Mouse (Mus musculus) heart, embryonic 12.5 days (tissue): ENCODE results near the gene Pax7. TPM values are rescaled to one million over a fixed set of nuclear protein-coding genes. Genes with fewer than 3 reads are reported as not detected.

Experiments used
- ATAC-seq: fragments of 200-750 bp; cut with Nextera tagmentation; 2 replicates; pipeline ENCODE4 v1.8.0; 2017; ENCODE audit warnings: moderate TSS enrichment, moderate library complexity; ENCODE audit not compliant: insufficient number of reproducible peaks, low FRiP score
- H3K27ac ChIP-seq: fragments of 300-500 bp; sonication (generic); 2 replicates; pipeline ENCODE4 v1.5.1; 2016; ENCODE audit warnings: mild to moderate bottlenecking, moderate library complexity; ENCODE audit not compliant: poor library complexity, severe bottlenecking
- H3K27me3 ChIP-seq: fragments of 300-500 bp; sonication (generic); replicated peaks from 2 replicates; pipeline ENCODE4 v1.6.1; 2016; ENCODE audit warnings: mild to moderate bottlenecking, moderate library complexity
- H3K36me3 ChIP-seq: fragments of 300-500 bp; sonication (generic); 2 replicates; pipeline ENCODE4 v1.6.1; 2016; ENCODE audit warnings: mild to moderate bottlenecking, moderate library complexity
- H3K4me1 ChIP-seq: fragments of 300-500 bp; sonication (generic); replicated peaks from 2 replicates; pipeline ENCODE4 v1.6.1; 2016; ENCODE audit warnings: mild to moderate bottlenecking
- H3K4me2 ChIP-seq: fragments of 300-500 bp; sonication (generic); 2 replicates; pipeline ENCODE4 v1.6.1; 2016; ENCODE audit warnings: mild to moderate bottlenecking, moderate library complexity
- H3K4me3 ChIP-seq: fragments of 300-500 bp; sonication (generic); 2 replicates; pipeline ENCODE4 v1.5.1; 2016; ENCODE audit warnings: mild to moderate bottlenecking
- H3K9ac ChIP-seq: fragments of 300-500 bp; sonication (generic); 2 replicates; pipeline ENCODE4 v1.6.1; 2016; ENCODE audit warnings: mild to moderate bottlenecking, moderate library complexity
- H3K9me3 ChIP-seq: fragments of 300-500 bp; sonication (generic); replicated peaks from 2 replicates; pipeline ENCODE4 v1.6.1; 2016; ENCODE audit warnings: mild to moderate bottlenecking, moderate library complexity
- WGBS: fragments of 180-500 bp; shearing (Covaris S2); methylation state at CpG from one replicate; pipeline ENCODE4 v1.1.7; 2016; 5-methylcytosine and 5-hydroxymethylcytosine counted together
- polyA plus RNA-seq: library from polyadenylated mRNA; unstranded; fragments of >200 nt; fragmentation: Nextera tagmentation; extraction: Ambion mirVana; gene quantifications from 2 replicates; pipeline ENCODE4 v1.2.1, GENCODE M21; 2016

Pax7 gene
- polyA plus RNA-seq, 1 experiment from 2014 or later: 0.06 TPM

- 40% methylated on average over 25 of the region's 25 CpGs for WGBS
- Histone ChIP-seq H3K4me3 (no peak overlapping the region), H3K9me3 (no peaks in the 10 kb centered on the region), H3K9ac (no peak overlapping the region), H3K27ac (no peak overlapping the region), H3K4me2 (no peak overlapping the region), H3K4me1 (no peaks in the 10 kb centered on the region), H3K27me3 (peaks cover 67% of the 10 kb centered on the region), H3K36me3 (no peaks in the 10 kb centered on the region)
- no peak for ATAC-seq
Observed at GRCm38 (mm10) chr4:139710467-139711334, 122.6 kb downstream of the Pax7 start.

- whole genome bisulfite sequencing: 70% methylated on average over 5 of the region's 5 CpGs
- no peak overlapping the region for H3K9ac ChIP-seq
- no peak overlapping the region for H3K27ac ChIP-seq
- no peak overlapping the region for H3K4me3 ChIP-seq
- no peaks in the 10 kb centered on the region for H3K36me3 ChIP-seq
- ATAC-seq: no peak
- no peak overlapping the region for H3K4me2 ChIP-seq
- no peaks in the 10 kb centered on the region for H3K9me3 ChIP-seq
- H3K27me3 ChIP-seq: peaks cover 42% of the 10 kb centered on the region
- no peaks in the 10 kb centered on the region for H3K4me1 ChIP-seq
Observed at GRCm38 (mm10) chr4:139705986-139706385, 127.3 kb downstream of the Pax7 start.

- Histone ChIP-seq H3K4me1 (no peaks in the 10 kb centered on the region), H3K9ac (no peak overlapping the region), H3K36me3 (no peaks in the 10 kb centered on the region), H3K27me3 (peaks cover 40% of the 10 kb centered on the region), H3K27ac (no peak overlapping the region), H3K9me3 (0 out of 2 replicates have a peak, but pooled peaks cover 3% of the 10 kb centered on the region), H3K4me2 (no peak overlapping the region), H3K4me3 (no peak overlapping the region)
- ATAC-seq: no peak
- WGBS: 69% methylated on average over 11 of the region's 11 CpGs
Observed at GRCm38 (mm10) chr4:139703468-139703867, 129.9 kb downstream of the Pax7 start.

GRCm38 (mm10) chr4:139702914-139703313 lies 130.4 kb downstream of the Pax7 start:
- Histone ChIP-seq H3K36me3 (no peaks in the 10 kb centered on the region), H3K27me3 (peaks cover 41% of the 10 kb centered on the region), H3K4me1 (no peaks in the 10 kb centered on the region), H3K4me2 (no peak overlapping the region), H3K9ac (no peak overlapping the region), H3K4me3 (no peak overlapping the region), H3K27ac (no peak overlapping the region), H3K9me3 (0 out of 2 replicates have a peak, but pooled peaks cover 3% of the 10 kb centered on the region)
- 54% methylated on average over 4 of the region's 4 CpGs for WGBS
- ATAC-seq: no peak

GRCm38 (mm10) chr4:139698602-139699001 lies 134.7 kb downstream of the Pax7 start:
- Histone ChIP-seq H3K9ac (no peak overlapping the region), H3K4me3 (no peak overlapping the region), H3K4me2 (no peak overlapping the region), H3K36me3 (no peaks in the 10 kb centered on the region), H3K27me3 (peaks cover 56% of the 10 kb centered on the region), H3K27ac (no peak overlapping the region), H3K4me1 (no peaks in the 10 kb centered on the region), H3K9me3 (0 out of 2 replicates have a peak, but pooled peaks cover 3% of the 10 kb centered on the region)
- WGBS: 54% methylated on average over 8 of the region's 8 CpGs
- no peak for ATAC-seq

- Histone ChIP-seq H3K27ac (no peak overlapping the region), H3K36me3 (no peaks in the 10 kb centered on the region), H3K4me2 (no peak overlapping the region), H3K9ac (no peak overlapping the region), H3K9me3 (0 out of 2 replicates have a peak, but pooled peaks cover 3% of the 10 kb centered on the region), H3K4me3 (no peak overlapping the region), H3K27me3 (peaks cover 65% of the 10 kb centered on the region), H3K4me1 (no peaks in the 10 kb centered on the region)
- WGBS: 7% methylated on average over 9 of the region's 9 CpGs
- ATAC-seq: no peak
Observed at GRCm38 (mm10) chr4:139697755-139698154, 135.6 kb downstream of the Pax7 start.

- H3K9ac ChIP-seq: no peak overlapping the region
- H3K4me1 ChIP-seq: no peaks in the 10 kb centered on the region
- no peak overlapping the region for H3K4me3 ChIP-seq
- H3K27ac ChIP-seq: no peak overlapping the region
- 39% methylated on average over 5 of the region's 5 CpGs for WGBS
- no peak for ATAC-seq
- H3K4me2 ChIP-seq: no peak overlapping the region
- H3K9me3 ChIP-seq: no peaks in the 10 kb centered on the region
- peaks cover 81% of the 10 kb centered on the region for H3K27me3 ChIP-seq
- H3K36me3 ChIP-seq: no peaks in the 10 kb centered on the region
Observed at GRCm38 (mm10) chr4:139693315-139693714, 140.0 kb downstream of the Pax7 start.

- Histone ChIP-seq H3K9ac (0 out of 2 replicates have a peak overlapping the region, but pooled peaks have one; percentile 16), H3K36me3 (no peaks in the 10 kb centered on the region), H3K27me3 (peaks cover 69% of the 10 kb centered on the region), H3K4me1 (no peaks in the 10 kb centered on the region), H3K4me2 (no peak overlapping the region), H3K4me3 (no peak overlapping the region), H3K27ac (no peak overlapping the region), H3K9me3 (no peaks in the 10 kb centered on the region)
- no peak for ATAC-seq
- WGBS: 32% methylated on average over 7 of the region's 7 CpGs
Observed at GRCm38 (mm10) chr4:139689627-139690269, 143.6 kb downstream of the Pax7 start.

- H3K36me3 ChIP-seq: no peaks in the 10 kb centered on the region
- 71% methylated on average over 9 of the region's 9 CpGs for WGBS
- H3K27me3 ChIP-seq: peaks cover 57% of the 10 kb centered on the region
- no peak overlapping the region for H3K27ac ChIP-seq
- H3K9ac ChIP-seq: no peak overlapping the region
- H3K4me3 ChIP-seq: no peak overlapping the region
- no peak overlapping the region for H3K4me2 ChIP-seq
- no peaks in the 10 kb centered on the region for H3K4me1 ChIP-seq
- ATAC-seq: no peak
- H3K9me3 ChIP-seq: 0 out of 2 replicates have a peak, but pooled peaks cover 4% of the 10 kb centered on the region
Observed at GRCm38 (mm10) chr4:139688058-139688457, 145.3 kb downstream of the Pax7 start.
